Mouse (Mus musculus) thymus, postnatal 0 days (tissue): ENCODE measurements around the gene D5Ertd579e. TPM values are rescaled to one million over a fixed set of nuclear protein-coding genes. Genes with fewer than 3 reads are reported as not detected.

Experiments
- DNase-seq: peaks from one replicate; pipeline ENCODE4 v3.0.0-alpha.2; 2015; ENCODE audit warnings: low spot score
- polyA plus RNA-seq: library from polyadenylated mRNA; unstranded; fragments of >200 nt; fragmentation: Nextera tagmentation; extraction: Ambion mirVana; gene quantifications from 2 replicates; pipeline ENCODE4 v1.2.1, GENCODE M21; 2015

The D5Ertd579e gene
- polyA plus RNA-seq, 1 experiment from 2014 or later: 27.1 TPM

DNA sequence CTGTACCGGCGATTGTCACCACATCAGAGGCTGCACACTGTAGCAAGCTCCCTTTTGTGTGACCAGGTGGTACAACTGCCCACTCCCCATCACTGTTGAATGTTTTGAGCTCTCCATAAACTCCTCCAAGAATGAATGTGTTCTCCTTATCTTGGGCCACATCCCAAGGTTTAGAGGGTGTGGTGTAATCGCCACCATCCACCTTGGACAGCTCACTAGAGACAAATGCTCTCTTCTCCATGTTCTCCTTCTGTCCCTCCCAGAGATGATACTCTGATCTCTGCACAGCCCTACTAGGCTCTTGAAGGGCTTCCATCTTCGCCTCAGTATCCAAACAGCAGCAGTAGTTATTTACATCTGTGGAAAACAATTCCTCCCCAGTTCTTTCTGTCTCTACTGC lies 81.7 kb downstream of the D5Ertd579e start:
- DNase-seq: no peak

DNA sequence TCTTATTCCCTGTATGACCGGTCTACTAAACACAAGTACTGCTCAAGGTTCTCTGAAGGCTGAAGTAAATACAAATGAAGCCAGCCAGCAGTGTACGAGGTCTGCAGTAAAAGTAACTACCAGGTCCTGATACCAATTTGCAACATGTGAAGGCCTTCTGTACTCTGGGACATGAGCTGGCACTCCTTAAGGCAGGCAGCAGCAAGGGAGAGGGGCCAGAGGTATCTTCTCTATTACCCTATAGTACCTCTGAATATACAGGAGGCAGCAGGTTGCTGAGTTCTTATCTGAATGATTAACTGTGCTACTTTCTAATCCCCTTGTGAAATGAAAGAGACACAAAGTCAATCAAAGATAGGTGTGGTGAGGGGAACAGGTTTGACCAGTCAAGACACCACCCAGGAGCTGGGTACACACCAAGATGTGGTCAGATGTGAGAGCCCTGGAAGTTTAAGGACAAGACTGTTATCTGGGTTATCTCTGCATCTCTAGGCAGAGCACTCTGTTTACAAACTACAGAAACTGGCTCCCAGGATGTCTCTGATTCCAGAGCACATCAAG lies 86.8 kb downstream of the D5Ertd579e start:
- no peak for DNase-seq

- DNase-seq: peak; percentile 52
Measured at GRCm38 (mm10) chr5:36603031-36603430, 92.8 kb downstream of the D5Ertd579e start.

DNA sequence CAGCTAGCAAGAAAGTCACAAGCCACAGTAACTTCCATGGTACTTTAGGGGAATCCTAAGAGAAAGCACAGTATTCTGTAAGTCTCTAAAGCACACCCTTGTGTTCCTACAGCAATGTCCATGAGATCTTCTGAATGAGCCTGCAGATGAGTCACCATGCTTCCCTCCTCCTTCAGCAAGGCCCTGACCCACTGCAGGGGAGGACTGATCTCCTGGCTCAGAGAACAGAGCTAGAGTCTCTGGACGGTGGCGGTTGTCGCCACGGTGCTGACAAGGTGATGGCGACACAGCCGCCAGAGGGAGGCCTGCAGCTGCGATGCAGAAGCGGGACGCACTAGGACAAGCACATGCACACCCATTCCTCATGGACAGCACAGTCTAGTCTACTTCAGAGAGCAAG lies 93.8 kb downstream of the D5Ertd579e start:
- no peak for DNase-seq

GRCm38 (mm10) chr5:36601492-36601891 lies 94.3 kb downstream of the D5Ertd579e start:
- no peak for DNase-seq

- no peak for DNase-seq
Measured at GRCm38 (mm10) chr5:36598883-36599282, 96.9 kb downstream of the D5Ertd579e start.

- DNase-seq: no peak
Measured at GRCm38 (mm10) chr5:36597653-36598052, 98.2 kb downstream of the D5Ertd579e start.

- no peak for DNase-seq
Measured at GRCm38 (mm10) chr5:36596225-36596624, 99.6 kb downstream of the D5Ertd579e start.

DNA sequence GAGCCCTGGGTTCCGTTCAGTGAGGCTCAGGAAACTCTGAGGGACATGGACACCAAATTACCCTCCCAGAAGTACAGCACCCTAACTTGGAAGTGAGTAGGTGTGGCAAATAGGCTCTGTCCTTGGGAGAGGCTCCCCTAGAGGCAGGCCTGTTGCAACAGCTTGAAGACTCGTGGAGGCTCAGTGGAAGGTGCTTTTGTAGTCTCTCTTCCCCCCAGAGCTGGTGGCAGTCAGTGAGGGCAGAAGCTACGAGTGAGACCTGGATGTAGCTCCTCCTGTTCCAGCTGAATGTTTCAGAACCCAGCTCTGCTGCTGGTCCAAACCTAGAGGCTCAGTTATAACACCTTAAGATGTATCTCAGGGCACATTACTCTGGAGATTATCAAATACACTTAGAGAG lies 100.7 kb downstream of the D5Ertd579e start:
- DNase-seq: no peak

GRCm38 (mm10) chr5:36594344-36594743 lies 101.5 kb downstream of the D5Ertd579e start:
- DNase-seq: no peak

DNA sequence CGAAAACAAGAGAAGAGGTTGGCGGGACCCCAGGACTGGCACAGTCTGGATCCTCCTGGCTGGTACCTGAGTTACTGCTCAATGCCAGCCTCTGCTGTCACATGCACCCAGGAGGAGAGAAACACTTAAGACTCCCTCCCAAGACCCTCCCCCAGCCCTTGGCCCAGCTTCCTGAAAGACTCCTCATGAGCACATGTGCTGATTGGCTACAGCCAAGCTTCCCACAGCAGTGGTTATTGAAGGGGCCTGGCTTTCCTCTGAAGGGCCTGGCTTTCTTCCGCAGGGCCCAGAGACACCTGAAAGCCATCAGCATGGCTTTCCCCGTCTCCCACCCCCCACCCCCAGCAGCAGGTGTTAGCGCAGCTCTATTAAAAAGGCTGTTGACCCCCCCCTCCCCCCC lies 102.6 kb downstream of the D5Ertd579e start, which contains the start of gene Tbc1d14:
Gene Tbc1d14 (minus strand): TSS at position 101 of the 400 bp plus-strand sequence.
- DNase-seq: no peak

DNA sequence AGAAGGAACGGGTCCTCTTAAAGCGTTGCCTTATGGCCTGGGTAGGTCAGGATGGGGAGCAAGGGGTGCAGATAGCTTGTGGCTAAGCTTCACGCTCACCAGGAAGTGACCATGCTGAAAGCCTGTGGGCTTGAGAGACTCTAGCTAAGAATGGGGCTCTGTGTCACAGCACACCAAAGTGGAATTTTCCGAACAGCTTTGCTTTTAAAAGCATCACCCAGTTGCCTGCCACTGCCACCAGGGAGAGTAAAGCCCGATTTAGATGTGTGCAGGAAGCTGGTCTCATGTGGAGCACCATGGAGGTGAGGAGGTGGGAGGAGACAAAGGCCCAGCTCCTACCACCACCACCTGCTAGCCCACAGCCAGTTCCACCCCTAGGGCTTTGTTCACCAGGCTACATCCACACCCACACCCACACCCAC lies 105.3 kb downstream of the D5Ertd579e start:
- DNase-seq: peak; percentile 30

DNA sequence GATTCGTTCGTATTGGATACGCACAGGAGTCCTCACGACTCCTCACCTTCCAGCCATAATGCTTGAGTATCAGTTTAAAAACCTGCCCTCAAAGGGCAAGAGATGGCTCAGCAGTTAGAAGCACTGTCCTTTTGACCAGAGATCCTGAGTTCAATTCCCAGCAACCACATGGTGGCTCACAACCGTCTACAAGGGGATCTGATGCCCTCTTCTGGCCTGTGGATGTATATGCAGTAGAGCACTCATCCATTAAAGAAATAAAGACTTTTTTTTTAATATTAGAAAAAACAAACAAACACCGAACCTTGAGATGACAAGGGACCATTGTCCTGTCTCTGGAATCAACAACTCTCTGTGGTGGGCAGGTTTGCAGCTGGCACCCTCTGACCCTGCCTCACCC lies 111.5 kb downstream of the D5Ertd579e start:
- no peak for DNase-seq

- DNase-seq: peak; percentile 100
Measured at GRCm38 (mm10) chr5:36581924-36582642, 113.7 kb downstream of the D5Ertd579e start.

- no peak for DNase-seq
Measured at GRCm38 (mm10) chr5:36581259-36581923, 114.4 kb downstream of the D5Ertd579e start.

GRCm38 (mm10) chr5:36579967-36580366 lies 115.9 kb downstream of the D5Ertd579e start:
- no peak for DNase-seq

GRCm38 (mm10) chr5:36578982-36579381 lies 116.8 kb downstream of the D5Ertd579e start:
- DNase-seq: no peak

DNA sequence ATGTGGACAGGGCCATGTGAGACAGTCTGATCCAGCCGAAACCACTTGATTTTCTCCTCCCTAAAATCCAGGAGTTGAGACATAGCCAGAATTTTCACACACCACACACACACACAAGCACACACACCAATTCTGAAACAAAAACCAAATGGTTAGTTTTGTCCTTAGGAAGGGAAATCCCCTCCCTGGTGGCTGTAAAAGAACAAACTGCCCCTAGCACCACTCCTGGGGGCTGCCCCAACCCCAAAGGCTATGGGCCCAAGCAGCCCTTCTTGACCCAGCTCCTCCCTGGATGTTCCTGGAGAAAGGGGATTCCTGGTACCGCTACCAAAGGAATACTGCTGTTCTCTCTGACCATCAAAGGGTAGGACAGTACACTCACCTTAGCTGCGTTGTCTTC lies 119.4 kb downstream of the D5Ertd579e start:
- DNase-seq: no peak

GRCm38 (mm10) chr5:36575745-36576144 lies 120.1 kb downstream of the D5Ertd579e start:
- no peak for DNase-seq

GRCm38 (mm10) chr5:36575227-36575626 lies 120.6 kb downstream of the D5Ertd579e start:
- no peak for DNase-seq

DNA sequence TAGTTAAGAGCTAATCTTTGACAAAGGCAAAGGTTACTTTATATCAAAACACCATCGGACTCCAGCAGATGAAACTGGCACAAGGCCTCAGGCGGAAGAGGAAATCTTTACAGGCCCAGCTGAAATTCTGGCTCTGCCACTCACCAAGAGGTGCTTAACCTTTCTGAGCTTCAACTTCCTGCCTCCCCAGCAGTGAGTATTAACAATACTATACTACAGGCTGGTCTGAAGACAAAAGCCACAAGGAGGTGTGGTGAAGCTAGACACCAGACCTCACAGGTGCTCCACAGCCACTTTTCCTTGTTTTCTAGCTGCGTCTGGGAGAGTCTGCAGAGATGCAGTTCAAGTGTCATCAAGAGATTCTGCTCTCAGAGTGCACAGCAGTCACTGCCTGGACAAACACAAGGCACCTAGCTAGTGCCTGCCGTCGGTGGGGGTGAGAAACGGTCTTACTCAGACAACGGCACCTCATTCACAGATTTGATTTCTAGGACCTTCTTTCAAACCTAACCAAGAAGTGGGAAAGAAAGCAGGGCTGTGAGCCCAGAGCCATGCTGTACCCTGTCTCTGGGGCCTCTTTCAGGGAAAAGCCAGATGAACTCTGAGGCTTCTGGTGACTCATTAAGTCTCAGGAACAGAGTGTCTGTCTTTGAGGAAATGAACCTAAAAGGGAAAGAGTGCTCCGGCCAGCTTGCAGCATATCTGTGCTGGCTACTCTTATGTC lies 121.5 kb downstream of the D5Ertd579e start:
- peak; percentile 52 for DNase-seq

GRCm38 (mm10) chr5:36573354-36573753 lies 122.5 kb downstream of the D5Ertd579e start:
- DNase-seq: no peak
